Mouse (Mus musculus): Measurements from ENCODE around the gene Tsc2.

- TF ChIP-seq CTCF (IDR thresholded peaks at IDR 0.05; ENCODE audit: insufficient read depth, low read length) = no peak
- TF ChIP-seq POLR2A (IDR thresholded peaks at IDR 0.05; ENCODE audit: borderline replicate concordance, extremely low read depth, low read depth, low read length) = peak; percentile 46; the same call in 1 of the 2 replicates
Observed at GRCm38 (mm10) chr17:24636781-24637481, 4.5 kb upstream of the Tsc2 start.

All from lung, adult 2 months (tissue).